Mouse (Mus musculus) limb, embryonic 14.5 days (tissue): ENCODE data around the gene Hist2h2be. TPM values are rescaled to one million over a fixed set of nuclear protein-coding genes. Genes with fewer than 3 reads are reported as not detected.
"Not testable (repeated sequence)": the region's sequence is repeated elsewhere in the genome, so short reads cannot be mapped to it uniquely, and the experiment has no call there.

Experiments used
- ATAC-seq: fragments of 200-750 bp; cut with Nextera tagmentation; 2 replicates; pipeline ENCODE4 v1.8.0; 2017; ENCODE audit warnings: low read depth, moderate number of reproducible peaks, moderate TSS enrichment; ENCODE audit not compliant: low FRiP score
- DNase-seq: peaks from one replicate; pipeline ENCODE4 v3.0.0-alpha.2; 2015; ENCODE audit warnings: low spot score
- H3K27ac ChIP-seq: fragments of 300-500 bp; sonication (generic); replicated peaks from 2 replicates; pipeline ENCODE4 v1.5.1; 2014; ENCODE audit warnings: low read depth, mild to moderate bottlenecking, low read length, moderate library complexity, mixed read lengths
- H3K27me3 ChIP-seq: fragments of 300-500 bp; sonication (generic); 2 replicates; pipeline ENCODE4 v1.6.1; 2014; ENCODE audit warnings: low read length, mixed read lengths; ENCODE audit not compliant: control insufficient read depth, insufficient read depth
- H3K36me3 ChIP-seq: fragments of 300-500 bp; sonication (generic); 2 replicates; pipeline ENCODE4 v1.6.1; 2014; ENCODE audit warnings: mild to moderate bottlenecking, low read length, moderate library complexity, mixed read lengths; ENCODE audit not compliant: control insufficient read depth, insufficient read depth
- H3K4me1 ChIP-seq: fragments of 300-500 bp; sonication (generic); 2 replicates; pipeline ENCODE4 v1.6.1; 2014; ENCODE audit warnings: antibody characterized with exemption, low read length, mixed read lengths; ENCODE audit not compliant: control insufficient read depth, insufficient read depth
- H3K4me2 ChIP-seq: fragments of 300-500 bp; sonication (generic); replicated peaks from 2 replicates; pipeline ENCODE4 v1.6.1; 2014; ENCODE audit warnings: low read depth, mild to moderate bottlenecking, low read length, moderate library complexity; ENCODE audit not compliant: severe bottlenecking
- H3K4me3 ChIP-seq: fragments of 300-500 bp; sonication (generic); replicated peaks from 2 replicates; pipeline ENCODE4 v1.5.1; 2014; ENCODE audit warnings: low read length
- H3K9ac ChIP-seq: fragments of 300-500 bp; sonication (generic); 2 replicates; pipeline ENCODE4 v1.6.1; 2014; ENCODE audit warnings: mild to moderate bottlenecking, low read depth, low read length, moderate library complexity; ENCODE audit not compliant: severe bottlenecking
- H3K9me3 ChIP-seq: fragments of 300-500 bp; sonication (generic); 2 replicates; pipeline ENCODE4 v1.6.1; 2016; ENCODE audit warnings: low read length; ENCODE audit not compliant: control insufficient read depth
- POLR2A ChIP-seq: fragments of 200-500 bp; IDR thresholded peaks from 2 replicates; pipeline ENCODE4 v1.8.0; 2012; ENCODE audit warnings: inconsistent platforms, mild to moderate bottlenecking, moderate library complexity, borderline replicate concordance; ENCODE audit not compliant: insufficient read depth, insufficient read length; ENCODE audit errors: extremely low read depth
- WGBS: fragments of 180-500 bp; shearing (Covaris S2); extraction: QIAGEN DNeasy Blood & Tissue Kit; methylation state at CpG from one replicate; pipeline ENCODE4 v1.1.7; 2014; 5-methylcytosine and 5-hydroxymethylcytosine counted together
- polyA plus RNA-seq, 2 experiments: library from polyadenylated mRNA; depleted of rRNA in 1 of 2; stranded (reverse) in 1 of 2; unstranded in 1 of 2; fragments of >200 nt; fragmentation: Nextera tagmentation in 1 of 2; extraction: Ambion mirVana in 1 of 2; gene quantifications; 2 replicates each; pipeline versions ENCODE4 v1.2.1 to v1.2.3; 2012 to 2014

The Hist2h2be gene
- polyA plus RNA-seq, 2 experiments, result 5.2 to 8.5 TPM

DNA sequence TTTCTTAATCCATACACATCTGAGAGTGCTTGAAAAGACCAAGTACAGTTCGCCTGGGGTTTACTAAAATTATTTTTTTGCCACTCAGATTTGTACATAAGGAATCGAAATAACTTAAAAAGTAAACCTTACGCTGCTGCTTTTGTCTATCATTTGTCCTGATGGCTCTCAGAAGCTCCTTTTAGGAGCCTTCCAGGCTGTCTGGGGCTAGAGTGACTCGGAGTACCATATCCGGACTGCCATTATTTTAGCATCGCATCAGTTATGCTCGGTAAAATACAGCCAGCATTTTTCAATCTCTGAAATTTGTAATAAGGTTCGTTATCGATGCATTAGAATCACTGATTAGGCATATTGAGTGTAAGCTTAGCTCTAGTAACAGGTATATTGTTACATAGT is 19.9 kb downstream of the Hist2h2be start:
- H3K4me3 ChIP-seq, result peak overlapping the region; percentile 22
- 82% methylated on average over 9 of the region's 9 CpGs for WGBS
- ATAC-seq, result no peak
- H3K27me3 ChIP-seq, result no peaks in the 10 kb centered on the region
- H3K9ac ChIP-seq, result peak overlapping the region; percentile 42
- H3K27ac ChIP-seq, result peak overlapping the region; percentile 80
- no peak for TF ChIP-seq POLR2A
- H3K4me2 ChIP-seq, result peak overlapping the region; percentile 40
- no peaks in the 10 kb centered on the region for H3K9me3 ChIP-seq
- no peaks in the 10 kb centered on the region for H3K36me3 ChIP-seq
- H3K4me1 ChIP-seq, result peaks cover 19% of the 10 kb centered on the region
- no peak for DNase-seq

DNA sequence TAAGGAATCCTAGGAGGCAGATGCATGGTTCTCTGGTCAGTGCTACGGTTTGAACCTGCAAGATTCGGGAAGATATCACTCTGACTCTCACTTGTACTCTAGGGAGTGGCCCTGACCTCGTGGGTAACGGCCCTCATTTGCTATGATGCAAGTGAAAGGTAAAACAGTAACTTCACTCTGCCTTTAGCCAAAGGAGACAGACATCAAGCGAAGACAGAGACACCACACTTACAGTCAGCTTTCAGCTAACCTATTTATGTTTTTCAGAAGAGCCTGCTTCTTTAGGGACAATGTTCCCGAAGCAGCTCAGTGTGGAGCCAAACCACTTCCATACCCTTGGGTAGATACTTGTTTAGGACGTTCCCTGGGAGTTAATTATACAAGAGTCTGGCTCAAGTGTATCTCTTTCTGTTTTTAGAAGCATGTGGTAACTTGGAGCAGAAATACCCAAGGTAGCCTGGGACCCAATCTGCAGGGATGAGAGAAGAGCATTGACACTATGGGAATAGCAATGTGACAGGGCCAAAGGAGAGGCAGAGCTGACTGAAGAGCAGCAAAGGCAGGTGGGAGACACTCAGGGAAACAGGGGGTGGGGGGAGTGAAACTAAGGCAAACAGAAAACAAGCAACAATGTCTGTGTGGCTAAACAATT is 23.1 kb downstream of the Hist2h2be start:
- TF ChIP-seq POLR2A, result no peak
- H3K9ac ChIP-seq, result peak overlapping the region; percentile 68
- H3K27ac ChIP-seq, result peak overlapping the region; percentile 96
- H3K27me3 ChIP-seq, result no peaks in the 10 kb centered on the region
- H3K4me2 ChIP-seq, result peak overlapping the region; percentile 58
- H3K4me1 ChIP-seq, result peaks cover 20% of the 10 kb centered on the region
- H3K4me3 ChIP-seq, result peak overlapping the region; percentile 52; the same call in 1 of the 2 replicates
- ATAC-seq (no peak), DNase-seq (no peak)
- H3K9me3 ChIP-seq, result no peaks in the 10 kb centered on the region
- no peaks in the 10 kb centered on the region for H3K36me3 ChIP-seq
- WGBS, result 78% methylated on average over 7 of the region's 7 CpGs

DNA sequence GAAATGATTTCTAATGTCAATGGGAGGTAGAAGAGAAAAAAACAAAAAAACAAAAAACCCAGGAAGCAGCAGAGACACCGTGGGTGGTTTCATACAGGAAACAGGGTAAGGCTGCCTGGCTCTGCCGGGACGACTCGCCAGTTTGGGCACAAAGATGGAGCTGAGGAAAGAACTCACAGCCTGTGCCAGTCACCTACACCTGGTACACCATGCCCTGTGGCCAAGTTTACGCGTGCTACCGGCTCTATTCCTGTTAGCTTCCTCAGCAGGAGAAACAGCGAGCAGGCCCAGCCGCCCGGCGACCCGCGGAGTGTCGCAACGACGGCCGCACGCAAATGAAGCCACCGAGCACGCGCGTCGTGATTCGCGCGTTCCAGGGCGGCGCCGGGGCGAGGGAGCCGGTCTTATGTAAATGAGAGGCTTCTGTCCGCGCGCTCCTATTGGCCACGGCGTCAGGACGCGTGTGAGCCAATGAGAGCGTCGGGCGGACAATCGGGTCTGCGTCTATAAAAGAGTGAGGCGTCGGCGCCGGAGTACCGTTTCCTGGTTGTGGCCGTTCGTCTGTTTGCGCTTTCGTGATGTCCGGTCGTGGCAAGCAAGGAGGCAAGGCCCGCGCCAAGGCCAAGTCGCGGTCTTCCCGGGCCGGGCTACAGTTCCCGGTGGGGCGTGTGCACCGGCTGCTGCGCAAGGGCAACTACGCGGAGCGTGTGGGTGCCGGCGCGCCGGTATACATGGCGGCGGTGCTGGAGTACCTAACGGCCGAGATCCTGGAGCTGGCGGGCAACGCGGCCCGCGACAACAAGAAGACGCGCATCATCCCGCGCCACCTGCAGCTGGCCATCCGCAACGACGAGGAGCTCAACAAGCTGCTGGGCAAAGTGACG is 24.3 kb downstream of the Hist2h2be start, which contains the start of gene Hist2h2aa1:
Gene Hist2h2aa1 (plus strand): TSS at position 495 of the 884 bp plus-strand sequence.
- Histone ChIP-seq H3K9ac (peak within 1 kb of the TSS; percentile 68), H3K4me3 (peak within 1 kb of the TSS; percentile 52), H3K4me1 (peaks cover 27% of the 10 kb centered on the region), H3K27ac (peak within 1 kb of the TSS; percentile 96), H3K4me2 (peak within 1 kb of the TSS; percentile 58)
- H3K36me3 ChIP-seq, H3K9me3 ChIP-seq, H3K27me3 ChIP-seq: not testable (repeated sequence)
- DNase-seq (peak; percentile 70), ATAC-seq (peak; percentile 89)
- under 1% methylated on average over 25 of the region's 88 CpGs for WGBS

DNA sequence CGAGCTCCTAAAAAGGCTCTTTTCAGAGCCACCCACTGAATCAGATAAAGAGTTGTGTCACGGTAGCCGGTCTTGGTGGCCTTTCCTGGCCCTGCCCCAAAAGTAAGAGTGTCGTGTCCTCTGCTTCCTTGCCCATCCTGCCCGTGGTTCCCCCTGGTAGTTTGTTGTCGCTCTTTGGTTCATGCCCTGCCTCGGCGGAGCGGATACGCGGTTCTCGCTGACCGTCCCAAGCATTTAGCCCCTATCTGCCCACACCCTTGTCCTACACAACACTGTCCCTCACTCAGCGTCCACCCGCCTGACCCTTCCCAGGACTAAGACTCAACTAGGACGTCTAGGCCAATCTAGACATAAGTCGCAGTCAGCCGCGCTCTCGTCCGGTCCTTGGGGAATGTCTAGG is 25.1 kb downstream of the Hist2h2be start:
- H3K36me3 ChIP-seq, DNase-seq, H3K27ac ChIP-seq, H3K9ac ChIP-seq, H3K27me3 ChIP-seq, H3K9me3 ChIP-seq: not testable (repeated sequence)
- Histone ChIP-seq H3K4me3 (peak overlapping the region; percentile 28), H3K4me2 (peak overlapping the region; percentile 28; the same call in 1 of the 2 replicates), H3K4me1 (peaks cover 26% of the 10 kb centered on the region)
- ATAC-seq, result peak; percentile 5
- WGBS, result 0% methylated on average over 8 of the region's 21 CpGs

DNA sequence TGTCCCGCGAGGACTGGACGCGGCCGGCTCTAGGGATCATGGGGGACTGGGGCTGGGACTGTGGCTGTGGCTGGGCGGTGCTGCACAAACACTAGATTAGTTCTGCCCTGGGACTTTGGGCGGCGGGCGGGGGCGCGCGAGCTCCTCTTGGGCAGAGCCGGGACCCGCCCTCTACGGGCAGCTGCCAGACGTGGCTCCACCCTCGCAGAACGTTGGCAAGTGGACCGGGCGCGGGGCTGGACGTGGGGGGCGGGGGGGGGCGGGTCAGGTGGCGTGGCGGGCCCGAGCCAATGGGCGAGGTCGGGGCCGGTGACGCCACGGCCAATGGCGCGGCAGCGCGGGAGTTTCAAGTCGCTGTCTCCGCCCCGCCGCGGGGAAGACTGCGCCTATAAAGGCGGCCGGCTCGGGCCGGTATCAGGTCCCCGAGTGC is 25.5 kb downstream of the Hist2h2be start, which contains the start of gene Hist2h3c1:
Gene Hist2h3c1 (plus strand): TSS at position 259 of the 430 bp plus-strand sequence.
- peaks cover 25% of the 10 kb centered on the region for H3K4me1 ChIP-seq
- DNase-seq, H3K9me3 ChIP-seq, H3K27me3 ChIP-seq, H3K36me3 ChIP-seq: not testable (repeated sequence)
- peak; percentile 86 for ATAC-seq
- peak within 1 kb of the TSS; percentile 65; the same call in 1 of the 2 replicates for H3K27ac ChIP-seq
- peak within 1 kb of the TSS; percentile 39 for H3K4me3 ChIP-seq
- WGBS, result no CpG with 5 or more reads among the region's 47 CpGs
- H3K9ac ChIP-seq, result peak within 1 kb of the TSS; percentile 59
- H3K4me2 ChIP-seq, result peak within 1 kb of the TSS; percentile 49
